Comparison of ENCODE assay signal across 21 mouse cellular contexts in genomic region chr13:54828508-54828907, GRCm38 (mm10). TPM values are rescaled to one million over a fixed set of nuclear protein-coding genes. Genes with fewer than 3 reads are reported as not detected.
DNase-seq lines count a peak whose midpoint lies in the region; ATAC-seq lines count a peak whose summit lies in the region.
"Had no signal": no experiment of that assay in that cellular context is flagged by ENCODE, and none has a peak within 500 bp of the region (broad histone marks: within the 10 kb centered on the region; RNA-seq: fewer than 3 reads in every experiment).

No protein-coding gene starts in this region.

- no peaks in the 10 kb centered on the region for H3K27me3 ChIP-seq in lung, embryonic 16.5 days (ENCODE audit: control insufficient read depth, insufficient read depth, low read depth, low read length)
- H3K27me3 ChIP-seq in stomach, embryonic 15.5 days (replicated peaks): no peaks in the 10 kb centered on the region
- H3K27me3 ChIP-seq: embryonic facial prominence, embryonic 15.5 days; forebrain, embryonic 15.5 days; neural tube, embryonic 15.5 days had no signal

- H3K4me1 ChIP-seq in lung, embryonic 16.5 days (replicated peaks; ENCODE audit: control insufficient read depth, insufficient read depth, low read length): no peaks in the 10 kb centered on the region; the same call in 1 of the 2 replicates
- H3K4me1 ChIP-seq in stomach, embryonic 15.5 days: peaks cover 6% of the 10 kb centered on the region; the same call in 1 of the 2 replicates

- H3K4me2 ChIP-seq in lung, embryonic 16.5 days (ENCODE audit: low read depth, low read length): no peak overlapping the region
- no peak overlapping the region for H3K4me2 ChIP-seq in stomach, embryonic 15.5 days
- H3K4me2 ChIP-seq: embryonic facial prominence, embryonic 15.5 days had no signal

- H3K36me3 ChIP-seq in lung, embryonic 16.5 days (ENCODE audit: control insufficient read depth, insufficient read depth, low read length): no peaks in the 10 kb centered on the region
- H3K36me3 ChIP-seq in stomach, embryonic 15.5 days: no peaks in the 10 kb centered on the region
- H3K36me3 ChIP-seq: embryonic facial prominence, embryonic 15.5 days; forebrain, embryonic 15.5 days; neural tube, embryonic 15.5 days had no signal

- 55% methylated on average over 6 of the region's 6 CpGs for WGBS in lung, embryonic 16.5 days
- 52% methylated on average over 6 of the region's 6 CpGs for WGBS in stomach, embryonic 15.5 days

- no peak overlapping the region for H3K4me3 ChIP-seq in lung, embryonic 16.5 days (ENCODE audit: low read length)
- no peak overlapping the region for H3K4me3 ChIP-seq in stomach, embryonic 15.5 days (replicated peaks)
- H3K4me3 ChIP-seq: embryonic facial prominence, embryonic 15.5 days; forebrain, embryonic 15.5 days; neural tube, embryonic 15.5 days had no signal

- H3K9ac ChIP-seq in lung, embryonic 16.5 days (ENCODE audit: low read length): no peak overlapping the region
- H3K9ac ChIP-seq in stomach, embryonic 15.5 days: no peak overlapping the region
- H3K9ac ChIP-seq: embryonic facial prominence, embryonic 15.5 days; forebrain, embryonic 15.5 days; neural tube, embryonic 15.5 days had no signal

- peak; percentile 27 for DNase-seq in embryo, embryonic 11 days
- DNase-seq in embryo, embryonic 10.5 days (ENCODE audit: low spot score): no peak
- no peak for DNase-seq in lung, postnatal 14 days
- peak; percentile 56 for DNase-seq in adrenal gland, postnatal 14 days
- DNase-seq in thymus, postnatal 0 days (ENCODE audit: low spot score): no peak
- no peak for DNase-seq in frontal cortex, postnatal 25 days (ENCODE audit: low spot score in 2 of 2)
- DNase-seq: cerebellum, adult 9-11 months; gastrocnemius, postnatal 36 days; thymus, postnatal 4 days had no signal

- H3K27ac ChIP-seq in lung, embryonic 16.5 days (ENCODE audit: low read length): no peak overlapping the region
- H3K27ac ChIP-seq in stomach, embryonic 15.5 days: no peak overlapping the region
- H3K27ac ChIP-seq: embryonic facial prominence, embryonic 15.5 days; forebrain, embryonic 15.5 days; kidney, postnatal 0 days; macrophage; neural tube, embryonic 15.5 days had no signal

- no peaks in the 10 kb centered on the region for H3K9me3 ChIP-seq in lung, embryonic 16.5 days (ENCODE audit: control insufficient read depth, low read length)
- no peaks in the 10 kb centered on the region for H3K9me3 ChIP-seq in stomach, embryonic 15.5 days
- H3K9me3 ChIP-seq: embryonic facial prominence, embryonic 15.5 days; forebrain, embryonic 15.5 days; neural tube, embryonic 15.5 days had no signal

- peak; percentile 43; the same call in 1 of the 2 replicates for ATAC-seq in lung, embryonic 16.5 days (ENCODE audit: low read depth)
- 0 out of 2 replicates have a peak, but pooled peaks have one; percentile 65 for ATAC-seq in stomach, embryonic 15.5 days (ENCODE audit: insufficient read depth, low FRiP score, low read depth)
- ATAC-seq: CD4-positive, CD25-positive, alpha-beta regulatory T cell, adult 4 months; forebrain, embryonic 15.5 days had no signal

RNA-seq across cellular contexts. Expression of gene Tspan17, which starts 39.3 kb away (rescaled TPM):
- polyA plus RNA-seq in lung, embryonic 16.5 days (2015; fragmentation: Nextera tagmentation; extraction: Ambion mirVana): 19.6 and 21.0 TPM in 2 replicates
- 24.8 and 29.5 TPM in 2 replicates for total RNA-seq in adrenal gland, postnatal 14 days (2021)
- 14.7 and 15.6 TPM in 2 replicates for polyA plus RNA-seq in stomach, embryonic 15.5 days (2015; fragmentation: Nextera tagmentation; extraction: Ambion mirVana)
- 4.4 and 5.0 TPM in 2 replicates for polyA plus RNA-seq in thymus, postnatal 0 days (2015; fragmentation: Nextera tagmentation; extraction: Ambion mirVana)

RNA-seq across cellular contexts. Expression of gene Eif4e1b, which starts 44.7 kb away (rescaled TPM):
- polyA plus RNA-seq in lung, embryonic 16.5 days (2015; fragmentation: Nextera tagmentation; extraction: Ambion mirVana): not detected in 2 replicates
- total RNA-seq in adrenal gland, postnatal 14 days (2021): not detected in 2 replicates
- not detected in 2 replicates for polyA plus RNA-seq in stomach, embryonic 15.5 days (2015; fragmentation: Nextera tagmentation; extraction: Ambion mirVana)
- not detected in 2 replicates for polyA plus RNA-seq in thymus, postnatal 0 days (2015; fragmentation: Nextera tagmentation; extraction: Ambion mirVana)
- total RNA-seq: gastrocnemius, postnatal 36 days; left cerebral cortex, adult 18-20 months had no signal
- polyA plus RNA-seq: CD4-positive, CD25-positive, alpha-beta regulatory T cell, adult 4 months; embryonic facial prominence, embryonic 15.5 days; forebrain, embryonic 15.5 days; heart, embryonic 14.5 days; hindbrain, embryonic 11.5 days; kidney, postnatal 0 days; limb, embryonic 14.5 days; macrophage; neural tube, embryonic 15.5 days had no signal

Comparison
In these comparisons a context has a peak if more than half of its experiments do, and no peak if none do; other contexts are left out.
1. DNase-seq: peak in embryo, embryonic 11 days (single experiment) and adrenal gland, postnatal 14 days (single experiment); none in embryo, embryonic 10.5 days (single experiment), lung, postnatal 14 days (single experiment), thymus, postnatal 0 days (single experiment) and frontal cortex, postnatal 25 days (0 of 2).